Mouse (Mus musculus) liver, embryonic 14.5 days (tissue): ENCODE results near the gene Agap1. TPM values are rescaled to one million over a fixed set of nuclear protein-coding genes. Genes with fewer than 3 reads are reported as not detected.

Experiments used
- ATAC-seq: fragments of 200-750 bp; cut with Nextera tagmentation; 2 replicates; pipeline ENCODE4 v1.8.0; 2017; ENCODE audit warnings: moderate number of reproducible peaks, mild to moderate bottlenecking, moderate library complexity; ENCODE audit not compliant: insufficient read depth
- DNase-seq, 3 experiments: peaks; one replicate each; pipeline ENCODE4 v3.0.0-alpha.2; 2012 to 2013; ENCODE audit warnings: low read depth in 3 of 3, low spot score in 3 of 3
- H3K27ac ChIP-seq: fragments of 300-500 bp; sonication (generic); 2 replicates; pipeline ENCODE4 v1.5.1; 2014; ENCODE audit warnings: moderate library complexity, mild to moderate bottlenecking, control low read depth, inconsistent platforms
- H3K27me3 ChIP-seq: fragments of 300-500 bp; sonication (generic); 2 replicates; pipeline ENCODE4 v1.6.1; 2014; ENCODE audit warnings: mild to moderate bottlenecking, low read length, moderate library complexity; ENCODE audit not compliant: control insufficient read depth, insufficient read depth
- H3K36me3 ChIP-seq: fragments of 300-500 bp; sonication (generic); replicated peaks from 2 replicates; pipeline ENCODE4 v1.6.1; 2014; ENCODE audit warnings: low read depth; ENCODE audit not compliant: control insufficient read depth, insufficient read depth
- H3K4me1 ChIP-seq, 2 experiments: fragments of 200-500 bp in 1 of 2; fragments of 300-500 bp in 1 of 2; sonication (generic) in 1 of 2; replicated peaks; 2 replicates each; pipeline ENCODE4 v1.6.1; 2012 to 2014; ENCODE audit warnings: antibody characterized with exemption in 1 of 2, inconsistent platforms in 1 of 2, low read length in 1 of 2; ENCODE audit not compliant: control insufficient read depth in 2 of 2, insufficient read depth in 2 of 2
- H3K4me2 ChIP-seq: fragments of 300-500 bp; sonication (generic); 2 replicates; pipeline ENCODE4 v1.6.1; 2014; ENCODE audit warnings: low read depth, mild to moderate bottlenecking, control low read depth, moderate library complexity
- H3K4me3 ChIP-seq, 2 experiments: fragments of 200-500 bp in 1 of 2; fragments of 300-500 bp in 1 of 2; sonication (generic) in 1 of 2; 2 replicates each; pipeline ENCODE4 v1.5.1; 2012 to 2014; ENCODE audit warnings: low read depth in 2 of 2, low read length in 2 of 2, mild to moderate bottlenecking in 2 of 2, control low read depth in 1 of 2, inconsistent platforms in 1 of 2, moderate library complexity in 1 of 2; ENCODE audit not compliant: insufficient read depth in 1 of 2
- H3K9ac ChIP-seq: fragments of 300-500 bp; sonication (generic); replicated peaks from 2 replicates; pipeline ENCODE4 v1.6.1; 2014; ENCODE audit warnings: mild to moderate bottlenecking, control low read depth, moderate library complexity
- H3K9me3 ChIP-seq: fragments of 300-500 bp; sonication (generic); 2 replicates; pipeline ENCODE4 v1.6.1; 2016; ENCODE audit warnings: low read length, mixed read lengths; ENCODE audit not compliant: control insufficient read depth
- CTCF ChIP-seq: IDR thresholded peaks from 2 replicates; pipeline ENCODE4 v1.5.1; 2016; ENCODE audit warnings: antibody characterized with exemption, low read depth, control low read depth
- EP300 ChIP-seq: IDR thresholded peaks from 2 replicates; pipeline ENCODE4 v1.6.1; 2016; ENCODE audit warnings: antibody characterized with exemption, low read depth
- WGBS: fragments of 180-500 bp; shearing (Covaris S2); extraction: QIAGEN DNeasy Blood & Tissue Kit; methylation state at CpG from one replicate; pipeline ENCODE4 v1.1.7; 2014; ENCODE audit not compliant: insufficient replicate concordance; 5-methylcytosine and 5-hydroxymethylcytosine counted together
- polyA plus RNA-seq, 2 experiments: library from polyadenylated mRNA; depleted of rRNA in 1 of 2; stranded (reverse) in 1 of 2; unstranded in 1 of 2; fragments of >200 nt; fragmentation: Nextera tagmentation in 1 of 2; extraction: Ambion mirVana in 1 of 2; gene quantifications; 2 replicates each; pipeline versions ENCODE4 v1.2.1 to v1.2.3; 2012 to 2014

The Agap1 gene
- polyA plus RNA-seq, 2 experiments = 1.1 TPM

DNA sequence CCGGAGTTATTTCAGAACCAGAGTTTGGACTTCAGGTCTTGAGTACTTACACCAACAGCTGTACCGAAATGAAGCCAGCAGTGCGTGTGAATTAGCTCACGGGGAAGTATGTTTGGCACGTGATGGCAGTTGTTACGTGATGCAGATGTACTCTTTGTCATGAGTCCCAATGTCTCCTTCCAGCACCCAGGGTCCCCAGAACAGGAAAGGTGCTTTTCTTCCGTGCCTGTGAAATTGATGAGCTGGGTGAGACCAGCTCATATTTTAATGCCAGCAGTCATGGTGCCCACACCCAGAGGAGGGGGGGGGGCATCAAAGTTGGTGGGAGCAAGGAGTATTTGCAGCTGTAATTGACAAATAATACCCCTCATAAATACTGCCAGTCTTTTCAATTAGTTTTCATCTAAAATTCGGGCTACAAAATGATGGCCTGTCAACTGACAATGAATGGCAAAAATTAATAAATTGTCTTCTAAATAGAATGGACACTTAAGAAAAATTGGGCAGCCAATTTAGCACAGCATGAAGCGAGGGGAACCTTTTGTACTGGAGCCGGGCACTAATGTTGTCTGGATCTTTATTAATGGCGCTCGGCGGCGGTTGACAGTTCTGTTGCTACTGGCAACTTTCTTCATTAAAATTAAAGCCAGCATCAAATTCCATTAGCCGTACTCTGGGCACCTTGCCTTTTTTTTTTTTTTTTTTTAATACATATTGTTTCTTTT lies 253.3 kb downstream of the Agap1 start:
- no peak overlapping the region for H3K4me3 ChIP-seq
- H3K4me1 ChIP-seq = no peaks in the 10 kb centered on the region
- no peaks in the 10 kb centered on the region for H3K9me3 ChIP-seq
- 77% methylated on average over 15 of the region's 15 CpGs for WGBS
- no peaks in the 10 kb centered on the region for H3K27me3 ChIP-seq
- H3K4me2 ChIP-seq = no peak overlapping the region
- no peaks in the 10 kb centered on the region for H3K36me3 ChIP-seq
- no peak overlapping the region for H3K27ac ChIP-seq
- H3K9ac ChIP-seq = no peak overlapping the region
- DNase-seq (no peak), ATAC-seq (no peak)
- TF ChIP-seq CTCF = no peak
- no peak for TF ChIP-seq EP300

DNA sequence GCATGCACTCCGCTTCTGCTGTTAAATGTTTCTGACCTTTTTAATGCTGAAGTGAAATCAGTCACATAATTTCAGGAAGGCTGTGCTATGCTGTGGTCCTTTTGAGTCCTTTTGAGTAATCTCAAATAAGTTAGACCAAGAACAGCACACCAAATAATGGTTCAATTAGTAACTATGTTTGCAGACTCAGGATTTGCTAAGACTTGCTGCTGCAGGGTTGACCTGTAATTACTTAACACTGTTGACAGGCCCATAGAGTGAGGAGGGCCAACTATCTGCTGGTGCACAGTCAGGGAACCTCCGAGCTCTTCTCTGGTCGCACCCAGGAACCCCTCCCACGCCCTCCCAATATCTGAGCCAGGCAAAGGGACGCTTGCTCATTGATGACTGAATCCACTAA lies 255.2 kb downstream of the Agap1 start:
- TF ChIP-seq CTCF (no peak), EP300 (no peak)
- no peaks in the 10 kb centered on the region for H3K27me3 ChIP-seq
- no peak overlapping the region for H3K9ac ChIP-seq
- H3K36me3 ChIP-seq = no peaks in the 10 kb centered on the region
- H3K4me3 ChIP-seq = no peak overlapping the region
- ATAC-seq (no peak), DNase-seq (no peak)
- no peaks in the 10 kb centered on the region for H3K9me3 ChIP-seq
- H3K4me1 ChIP-seq = no peaks in the 10 kb centered on the region; a peak in 1 of 4 replicates
- H3K27ac ChIP-seq = no peak overlapping the region
- H3K4me2 ChIP-seq = no peak overlapping the region
- 60% methylated on average over 5 of the region's 5 CpGs for WGBS

DNA sequence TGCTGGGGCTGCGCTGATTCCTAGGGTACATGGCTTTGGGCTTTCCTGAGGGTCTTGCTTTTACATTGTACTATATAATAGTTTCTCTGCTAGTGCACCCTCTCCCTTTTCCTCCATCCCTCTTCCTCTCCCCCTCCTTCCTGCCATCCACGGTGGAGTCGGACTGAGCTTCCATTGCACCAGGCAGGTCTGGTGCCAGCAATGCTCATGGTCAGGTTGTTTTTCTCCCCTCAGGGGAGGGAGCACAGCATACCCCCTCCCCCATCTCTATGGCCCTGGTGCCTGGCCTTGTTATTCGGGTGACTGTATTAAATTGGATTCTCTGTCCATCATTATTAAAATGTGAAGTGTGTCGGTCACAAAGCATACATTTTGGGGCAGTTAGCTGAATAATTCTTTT lies 259.1 kb downstream of the Agap1 start:
- WGBS = 66% methylated on average over 5 of the region's 5 CpGs
- H3K4me1 ChIP-seq = peaks cover 0 to 2% of the 10 kb centered on the region in 2 experiments; a peak in 2 of 4 replicates
- H3K27me3 ChIP-seq = no peaks in the 10 kb centered on the region
- no peak overlapping the region for H3K27ac ChIP-seq
- no peak for DNase-seq
- no peaks in the 10 kb centered on the region for H3K9me3 ChIP-seq
- no peak for TF ChIP-seq EP300
- no peak for TF ChIP-seq CTCF
- no peak for ATAC-seq
- no peak overlapping the region for H3K4me2 ChIP-seq
- no peak overlapping the region for H3K9ac ChIP-seq
- no peak overlapping the region for H3K4me3 ChIP-seq
- no peaks in the 10 kb centered on the region for H3K36me3 ChIP-seq

DNA sequence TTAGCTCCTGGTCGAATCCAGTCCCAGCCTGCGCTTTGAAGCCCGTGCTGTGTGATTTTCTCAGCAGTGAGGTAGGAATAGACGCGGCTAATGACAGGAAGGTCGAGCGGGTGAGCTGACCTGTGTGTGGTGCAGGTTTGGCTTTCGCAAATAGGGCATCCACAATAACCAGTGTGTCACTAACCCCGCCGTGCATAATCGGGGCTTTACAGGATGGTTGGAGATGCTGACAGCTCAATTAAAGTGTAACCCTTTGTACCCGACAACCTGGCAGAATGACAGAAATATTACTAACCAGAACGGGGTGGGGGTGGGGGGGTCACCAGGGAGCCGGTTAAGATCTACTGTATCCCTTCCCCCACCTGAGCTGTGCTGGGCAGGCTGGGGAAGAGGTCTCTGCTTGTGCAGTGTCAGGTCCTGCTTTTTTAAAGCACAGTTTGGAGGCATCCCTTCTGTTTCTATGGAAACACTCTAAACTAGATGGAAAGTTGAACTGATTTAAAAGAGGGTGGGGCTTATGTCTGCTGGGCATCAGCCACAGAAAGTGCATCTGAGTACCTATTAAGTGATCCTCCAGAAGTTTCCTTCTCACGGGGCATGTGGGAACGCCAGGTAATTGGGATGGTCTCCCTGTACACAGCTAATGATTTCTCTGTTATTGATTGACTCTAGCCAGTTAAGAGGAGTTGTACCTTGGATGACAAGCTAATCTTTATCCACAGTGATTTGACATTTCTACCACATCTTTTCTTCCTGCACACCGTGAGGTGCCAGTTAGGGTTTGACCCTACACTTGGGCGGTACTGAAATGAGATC lies 259.8 kb downstream of the Agap1 start:
- no peak for ATAC-seq

DNA sequence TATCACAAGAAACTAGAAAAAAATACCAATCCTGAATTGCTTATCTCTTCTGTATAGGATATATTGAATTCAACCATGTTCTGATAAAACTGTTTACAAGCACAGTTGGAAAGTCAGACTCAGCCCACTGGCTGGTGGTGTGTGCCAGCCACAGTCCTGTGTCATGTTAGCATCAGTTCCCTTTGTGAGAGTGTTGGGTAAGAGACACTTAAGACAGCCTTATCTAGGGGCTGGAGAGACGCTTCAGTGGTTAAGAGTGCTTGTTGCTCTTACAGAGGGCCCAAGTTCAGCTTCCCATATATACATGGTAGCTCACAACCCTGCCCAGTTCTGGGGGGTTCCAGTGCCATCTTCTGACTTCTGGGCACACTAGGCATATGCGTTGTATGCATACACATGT lies 261.6 kb downstream of the Agap1 start:
- no peak overlapping the region for H3K9ac ChIP-seq
- DNase-seq = no peak
- WGBS = 49% methylated on average over 2 of the region's 2 CpGs
- H3K27me3 ChIP-seq = no peaks in the 10 kb centered on the region
- no peak overlapping the region for H3K27ac ChIP-seq
- H3K9me3 ChIP-seq = no peaks in the 10 kb centered on the region
- no peaks in the 10 kb centered on the region for H3K36me3 ChIP-seq
- ATAC-seq = no peak
- H3K4me1 ChIP-seq = peaks cover 0 to 6% of the 10 kb centered on the region in 2 experiments; a peak in 2 of 4 replicates
- H3K4me2 ChIP-seq = no peak overlapping the region
- H3K4me3 ChIP-seq = no peak overlapping the region
- TF ChIP-seq CTCF = no peak
- no peak for TF ChIP-seq EP300

More for the DNA sequence above, 259.8 kb downstream of the Agap1 start:
- TF ChIP-seq EP300 (no peak), CTCF (no peak)
- Histone ChIP-seq H3K4me2 (no peak overlapping the region), H3K4me1 (peaks cover 0 to 6% of the 10 kb centered on the region in 2 experiments; a peak in 2 of 4 replicates), H3K27me3 (no peaks in the 10 kb centered on the region), H3K4me3 (no peak overlapping the region), H3K36me3 (no peaks in the 10 kb centered on the region), H3K27ac (no peak overlapping the region), H3K9ac (no peak overlapping the region), H3K9me3 (no peaks in the 10 kb centered on the region)
- DNase-seq = no peak
- WGBS = 64% methylated on average over 18 of the region's 18 CpGs
